Comparison of ENCODE assay signal across 8 mouse cellular contexts in genomic region chr9:22085022-22085834, GRCm38 (mm10). TPM values are rescaled to one million over a fixed set of nuclear protein-coding genes. Genes with fewer than 3 reads are reported as not detected.
DNase-seq lines count a peak whose midpoint lies in the region; ATAC-seq and TF ChIP-seq lines count a peak whose summit lies in the region.

Gene Ecsit (minus strand): TSS chr9:22085438.

- H3K4me2 ChIP-seq in heart, embryonic 15.5 days, result peak within 1 kb of the TSS; percentile 88
- peak within 1 kb of the TSS; percentile 81 for H3K4me2 ChIP-seq in liver, embryonic 14.5 days (ENCODE audit: low read depth)
- H3K4me2 ChIP-seq in neural tube, embryonic 11.5 days (ENCODE audit: low read depth), result peak within 1 kb of the TSS; percentile 84
- peak within 1 kb of the TSS; percentile 74 for H3K4me2 ChIP-seq in stomach, postnatal 0 days (replicated peaks; ENCODE audit: low read depth)

- ATAC-seq in heart, embryonic 15.5 days (replicated peaks; ENCODE audit: insufficient number of reproducible peaks, insufficient read depth, low FRiP score, low read depth), result peak; percentile 98
- peak; percentile 99 for ATAC-seq in liver, embryonic 14.5 days (ENCODE audit: insufficient read depth)
- peak; percentile 99 for ATAC-seq in neural tube, embryonic 11.5 days (ENCODE audit: insufficient read depth, low FRiP score, low TSS enrichment)
- ATAC-seq in stomach, postnatal 0 days (ENCODE audit: low FRiP score, low TSS enrichment), result peak; percentile 99

- peaks cover 13% of the 10 kb centered on the region for H3K4me1 ChIP-seq in forebrain, embryonic 10.5 days
- peaks cover 9% of the 10 kb centered on the region for H3K4me1 ChIP-seq in heart, embryonic 15.5 days (replicated peaks)
- H3K4me1 ChIP-seq in liver, embryonic 14.5 days (replicated peaks; ENCODE audit: control insufficient read depth in 2 of 2, insufficient read depth in 2 of 2, low read length in 1 of 2), result peaks cover 0 to 5% of the 10 kb centered on the region in 2 experiments; a peak in 3 of 4 replicates
- H3K4me1 ChIP-seq in neural tube, embryonic 11.5 days (ENCODE audit: control insufficient read depth, insufficient read depth, low read length), result no peaks in the 10 kb centered on the region
- no peaks in the 10 kb centered on the region for H3K4me1 ChIP-seq in stomach, postnatal 0 days (replicated peaks; ENCODE audit: control insufficient read depth, insufficient read depth)

- DNase-seq in CD8-positive naive resting alpha-beta T cell, adult 2 months (ENCODE audit: low read depth in 2 of 2, low spot score in 2 of 2), result peak; percentile 77 to 88
- peak; percentile 93 for DNase-seq in c-Kit-positive CD71-negative TER-119-negative erythroid progenitor cells, embryonic 14.5 days (ENCODE audit: low read depth)
- DNase-seq in forebrain, embryonic 10.5 days (ENCODE audit: extremely low spot score, low spot score), result peak; percentile 93
- peak; percentile 94 to 97 for DNase-seq in kidney, postnatal 25 days
- DNase-seq in liver, embryonic 14.5 days (ENCODE audit: low read depth in 3 of 3, low spot score in 3 of 3), result peak; percentile 94 to 96 (median 96)
- peak; percentile 92 for DNase-seq in neural tube, embryonic 11.5 days (ENCODE audit: low spot score)
- DNase-seq in stomach, postnatal 0 days (ENCODE audit: low spot score), result peak; percentile 93

- no peak for TF ChIP-seq EP300 in liver, embryonic 14.5 days (IDR thresholded peaks at IDR 0.05; ENCODE audit: low read depth)
- no peak for TF ChIP-seq EP300 in stomach, postnatal 0 days (optimal IDR thresholded peaks at IDR 0.05)

- under 1% methylated on average over 48 of the region's 48 CpGs for WGBS in forebrain, embryonic 10.5 days
- WGBS in heart, embryonic 15.5 days, result under 1% methylated on average over 48 of the region's 48 CpGs
- WGBS in liver, embryonic 14.5 days (ENCODE audit: insufficient replicate concordance), result under 1% methylated on average over 48 of the region's 48 CpGs
- under 1% methylated on average over 48 of the region's 48 CpGs for WGBS in neural tube, embryonic 11.5 days
- WGBS in stomach, postnatal 0 days, result under 1% methylated on average over 48 of the region's 48 CpGs

- H3K36me3 ChIP-seq in forebrain, embryonic 10.5 days (replicated peaks), result peaks cover 12% of the 10 kb centered on the region
- H3K36me3 ChIP-seq in heart, embryonic 15.5 days, result peaks cover 5% of the 10 kb centered on the region; the same call in 1 of the 2 replicates
- H3K36me3 ChIP-seq in liver, embryonic 14.5 days (replicated peaks; ENCODE audit: control insufficient read depth, insufficient read depth, low read depth), result no peaks in the 10 kb centered on the region
- no peaks in the 10 kb centered on the region for H3K36me3 ChIP-seq in neural tube, embryonic 11.5 days (ENCODE audit: control insufficient read depth, insufficient read depth, low read length)
- H3K36me3 ChIP-seq in stomach, postnatal 0 days (ENCODE audit: control insufficient read depth, insufficient read depth, low read length), result no peaks in the 10 kb centered on the region

- peak within 1 kb of the TSS; percentile 86 for H3K9ac ChIP-seq in heart, embryonic 15.5 days
- H3K9ac ChIP-seq in liver, embryonic 14.5 days (replicated peaks), result peak within 1 kb of the TSS; percentile 85
- peak within 1 kb of the TSS; percentile 70 for H3K9ac ChIP-seq in neural tube, embryonic 11.5 days (ENCODE audit: low read length)
- peak within 1 kb of the TSS; percentile 77 for H3K9ac ChIP-seq in stomach, postnatal 0 days (ENCODE audit: low read length)

- TF ChIP-seq CTCF in liver, embryonic 14.5 days (IDR thresholded peaks at IDR 0.05; ENCODE audit: low read depth), result no peak
- 0 out of 2 replicates have a peak, but pooled peaks have one; percentile 1 for TF ChIP-seq CTCF in stomach, postnatal 0 days (IDR thresholded peaks at IDR 0.05; ENCODE audit: low read depth)

- no peaks in the 10 kb centered on the region for H3K9me3 ChIP-seq in forebrain, embryonic 10.5 days
- H3K9me3 ChIP-seq in heart, embryonic 15.5 days (replicated peaks), result no peaks in the 10 kb centered on the region
- no peaks in the 10 kb centered on the region for H3K9me3 ChIP-seq in liver, embryonic 14.5 days (ENCODE audit: control insufficient read depth, low read length)
- no peaks in the 10 kb centered on the region for H3K9me3 ChIP-seq in neural tube, embryonic 11.5 days (ENCODE audit: control insufficient read depth, low read length)
- H3K9me3 ChIP-seq in stomach, postnatal 0 days (ENCODE audit: control insufficient read depth, low read length), result no peaks in the 10 kb centered on the region

- no peaks in the 10 kb centered on the region for H3K27me3 ChIP-seq in forebrain, embryonic 10.5 days (ENCODE audit: poor library complexity, severe bottlenecking)
- H3K27me3 ChIP-seq in heart, embryonic 15.5 days, result no peaks in the 10 kb centered on the region
- H3K27me3 ChIP-seq in liver, embryonic 14.5 days (ENCODE audit: control insufficient read depth, insufficient read depth, low read length), result no peaks in the 10 kb centered on the region
- H3K27me3 ChIP-seq in neural tube, embryonic 11.5 days (ENCODE audit: control insufficient read depth, insufficient read depth, low read length), result no peaks in the 10 kb centered on the region
- no peaks in the 10 kb centered on the region for H3K27me3 ChIP-seq in stomach, postnatal 0 days (ENCODE audit: control insufficient read depth, insufficient read depth, low read length)

- H3K27ac ChIP-seq in forebrain, embryonic 10.5 days, result peak within 1 kb of the TSS; percentile 84
- peak within 1 kb of the TSS; percentile 82 for H3K27ac ChIP-seq in heart, embryonic 15.5 days
- H3K27ac ChIP-seq in liver, embryonic 14.5 days, result peak within 1 kb of the TSS; percentile 29
- H3K27ac ChIP-seq in neural tube, embryonic 11.5 days (ENCODE audit: low read depth, low read length), result 0 out of 2 replicates have a peak within 1 kb of the TSS, but pooled peaks have one; percentile 17
- H3K27ac ChIP-seq in stomach, postnatal 0 days (replicated peaks), result peak within 1 kb of the TSS; percentile 93

- peak within 1 kb of the TSS; percentile 87 for H3K4me3 ChIP-seq in forebrain, embryonic 10.5 days
- peak within 1 kb of the TSS; percentile 93 for H3K4me3 ChIP-seq in heart, embryonic 15.5 days
- peak within 1 kb of the TSS; percentile 70 to 79 for H3K4me3 ChIP-seq in liver, embryonic 14.5 days (ENCODE audit: insufficient read depth in 1 of 2, low read depth in 2 of 2, low read length in 2 of 2)
- peak within 1 kb of the TSS; percentile 69 for H3K4me3 ChIP-seq in neural tube, embryonic 11.5 days (ENCODE audit: low read depth, low read length)
- H3K4me3 ChIP-seq in stomach, postnatal 0 days (ENCODE audit: low read depth, low read length), result peak within 1 kb of the TSS; percentile 69

RNA-seq across cellular contexts. Expression of gene Ecsit, which starts in this region (rescaled TPM):
- 42.0 and 43.2 TPM in 2 replicates for polyA plus RNA-seq in forebrain, embryonic 10.5 days (2016; fragmentation: Nextera tagmentation; extraction: Ambion mirVana)
- polyA plus RNA-seq in heart, embryonic 15.5 days (2015; fragmentation: Nextera tagmentation; extraction: Ambion mirVana), result 55.0 and 62.4 TPM in 2 replicates
- 14.6 and 14.7 TPM in 2 replicates for polyA plus RNA-seq in liver, embryonic 14.5 days (2012; rRNA removed)
- polyA plus RNA-seq in liver, embryonic 14.5 days (2014; fragmentation: Nextera tagmentation; extraction: Ambion mirVana), result 16.8 and 19.9 TPM in 2 replicates
- polyA plus RNA-seq in neural tube, embryonic 11.5 days (2014; fragmentation: Nextera tagmentation; extraction: Ambion mirVana), result 40.1 and 40.4 TPM in 2 replicates
- 31.7 and 33.1 TPM in 2 replicates for polyA plus RNA-seq in stomach, postnatal 0 days (2015; fragmentation: Nextera tagmentation; extraction: Ambion mirVana)

Comparison
In these comparisons a context has a peak if more than half of its experiments do, and no peak if none do; other contexts are left out.
1. Peak in every context shown above with its lines: DNase-seq, ATAC-seq, H3K4me3 ChIP-seq and H3K27ac ChIP-seq.
2. H3K27ac ChIP-seq: peak in every context shown above with its lines; median percentile 93 in stomach, postnatal 0 days; 84 in forebrain, embryonic 10.5 days; 82 in heart, embryonic 15.5 days; 29 in liver, embryonic 14.5 days; 17 in neural tube, embryonic 11.5 days.